Mouse (Mus musculus) kidney, postnatal 36 days (tissue): Measurements from ENCODE around the gene Eri3.

Experiments used
- DNase-seq, 2 experiments: peaks; one replicate each; pipeline ENCODE4 v3.0.0; 2021 to 2022; ENCODE audit warnings: mixed read lengths in 2 of 2

Gene Eri3

GRCm38 (mm10) chr4:117660001-117660400 is 109.8 kb downstream of the Eri3 start:
- peak; percentile 75 to 79 for DNase-seq

- no peak for DNase-seq
These were observed 114.4 kb downstream of the Eri3 start for GRCm38 (mm10) chr4:117664411-117665137.

- peak; percentile 31 to 48 for DNase-seq
These were observed 115.4 kb downstream of the Eri3 start for GRCm38 (mm10) chr4:117665531-117665930.

- DNase-seq = no peak
These were observed 115.9 kb downstream of the Eri3 start for GRCm38 (mm10) chr4:117666054-117666453.

GRCm38 (mm10) chr4:117669874-117670273 is 119.7 kb downstream of the Eri3 start:
- DNase-seq = no peak

- DNase-seq = no peak
These were observed 121.9 kb downstream of the Eri3 start for GRCm38 (mm10) chr4:117672042-117672441.

- no peak for DNase-seq
These were observed 123.7 kb downstream of the Eri3 start for GRCm38 (mm10) chr4:117673901-117674300.

GRCm38 (mm10) chr4:117676903-117677302 is 126.7 kb downstream of the Eri3 start:
- peak; percentile 79 to 91 for DNase-seq

GRCm38 (mm10) chr4:117680963-117681362 is 130.8 kb downstream of the Eri3 start:
- DNase-seq = no peak

- DNase-seq = peak; percentile 80 to 85
These were observed 131.8 kb downstream of the Eri3 start, which contains the start of gene Dmap1 for GRCm38 (mm10) chr4:117681931-117682461. TSS of gene Dmap1 (minus strand) at chr4:117682273.

GRCm38 (mm10) chr4:117682463-117682862 is 132.3 kb downstream of the Eri3 start:
- DNase-seq = no peak

- DNase-seq = no peak
These were observed 133.0 kb downstream of the Eri3 start for GRCm38 (mm10) chr4:117683048-117683768.

GRCm38 (mm10) chr4:117686354-117686753 is 136.2 kb downstream of the Eri3 start:
- DNase-seq = no peak

- DNase-seq = peak; percentile 16 to 74
These were observed 155.2 kb downstream of the Eri3 start for GRCm38 (mm10) chr4:117705361-117705760.

- peak in 1 of 2 experiments; percentile 4 for DNase-seq
These were observed 158.8 kb downstream of the Eri3 start for GRCm38 (mm10) chr4:117708780-117709550.

GRCm38 (mm10) chr4:117712314-117712713 is 162.1 kb downstream of the Eri3 start:
- DNase-seq = no peak

- DNase-seq = no peak
These were observed 163.3 kb downstream of the Eri3 start for GRCm38 (mm10) chr4:117713303-117714098.
